Mouse (Mus musculus) ES-Bruce4 (cell line): ENCODE results near the gene Ush1c. TPM values are rescaled to one million over a fixed set of nuclear protein-coding genes. Genes with fewer than 3 reads are reported as not detected.

Experiments used
- H3K27ac ChIP-seq: 2 replicates; pipeline ENCODE4 v1.5.1; 2012; ENCODE audit warnings: low read length, inconsistent platforms; ENCODE audit not compliant: insufficient read depth
- H3K27me3 ChIP-seq: 2 replicates; pipeline ENCODE4 v1.6.1; 2012; ENCODE audit warnings: mild to moderate bottlenecking, low read length, inconsistent platforms; ENCODE audit not compliant: control insufficient read depth, poor library complexity, insufficient read depth, severe bottlenecking
- H3K36me3 ChIP-seq: 2 replicates; pipeline ENCODE4 v1.6.1; 2012; ENCODE audit warnings: inconsistent platforms, mild to moderate bottlenecking, low read length, moderate library complexity; ENCODE audit not compliant: control insufficient read depth, poor library complexity, insufficient read depth, severe bottlenecking
- H3K4me1 ChIP-seq: one replicate; pipeline ENCODE4 v1.8.1; 2011; ENCODE audit warnings: low read length; ENCODE audit not compliant: control insufficient read depth, insufficient read depth
- H3K4me3 ChIP-seq: 2 replicates; pipeline ENCODE4 v1.5.1; 2011; ENCODE audit warnings: low read depth, mild to moderate bottlenecking, low read length
- H3K9ac ChIP-seq: 2 replicates; pipeline ENCODE4 v1.6.1; 2012; ENCODE audit warnings: low read depth, mild to moderate bottlenecking, inconsistent platforms; ENCODE audit not compliant: poor library complexity, severe bottlenecking
- H3K9me3 ChIP-seq: replicated peaks from 2 replicates; pipeline ENCODE4 v1.6.1; 2012; ENCODE audit warnings: mild to moderate bottlenecking, low read length, inconsistent platforms; ENCODE audit not compliant: control insufficient read depth, poor library complexity, insufficient read depth, severe bottlenecking
- CTCF ChIP-seq: IDR thresholded peaks from one replicate; pipeline ENCODE4 v1.8.1; 2011; ENCODE audit warnings: low read depth, low read length
- EP300 ChIP-seq: IDR thresholded peaks from 2 replicates; pipeline ENCODE4 v1.6.1; 2011; ENCODE audit warnings: low read depth, low read length; ENCODE audit not compliant: insufficient read depth
- POLR2A ChIP-seq: IDR thresholded peaks from one replicate; pipeline ENCODE4 v1.8.1; 2011; ENCODE audit warnings: low read length; ENCODE audit not compliant: insufficient read depth
- polyA plus RNA-seq: library from polyadenylated mRNA; stranded (reverse); fragments of >200 nt; gene quantifications from 2 replicates; pipeline ENCODE4 v1.2.4, GENCODE M21; 2011; ENCODE audit warnings: low read depth; ENCODE audit not compliant: missing spikeins, insufficient read depth, insufficient read length

Gene Ush1c
- polyA plus RNA-seq, 1 experiment: 3.1 TPM

- H3K27ac ChIP-seq: no peak overlapping the region
- no peak overlapping the region for H3K4me3 ChIP-seq
Observed at GRCm38 (mm10) chr7:46157746-46158145, 80.6 kb downstream of the Ush1c start.

GRCm38 (mm10) chr7:46154498-46155488 lies 83.5 kb downstream of the Ush1c start:
- H3K9ac ChIP-seq: no peak overlapping the region
- no peak overlapping the region for H3K4me3 ChIP-seq
- H3K36me3 ChIP-seq: no peaks in the 10 kb centered on the region
- TF ChIP-seq EP300: no peak
- TF ChIP-seq POLR2A: no peak
- no peak for TF ChIP-seq CTCF
- no peaks in the 10 kb centered on the region for H3K4me1 ChIP-seq
- no peaks in the 10 kb centered on the region for H3K27me3 ChIP-seq
- H3K9me3 ChIP-seq: no peaks in the 10 kb centered on the region
- no peak overlapping the region for H3K27ac ChIP-seq

More at GRCm38 (mm10) chr7:46157746-46158145, 80.6 kb downstream of the Ush1c start:
- H3K36me3 ChIP-seq: no peaks in the 10 kb centered on the region
- H3K9me3 ChIP-seq: no peaks in the 10 kb centered on the region
- H3K27me3 ChIP-seq: no peaks in the 10 kb centered on the region
- H3K4me1 ChIP-seq: no peaks in the 10 kb centered on the region
- TF ChIP-seq EP300 (no peak), CTCF (no peak)
- H3K9ac ChIP-seq: no peak overlapping the region

GRCm38 (mm10) chr7:46152819-46153351 lies 85.4 kb downstream of the Ush1c start:
- Histone ChIP-seq H3K4me3 (no peak overlapping the region), H3K9me3 (no peaks in the 10 kb centered on the region), H3K4me1 (no peaks in the 10 kb centered on the region), H3K27me3 (no peaks in the 10 kb centered on the region), H3K27ac (no peak overlapping the region), H3K9ac (no peak overlapping the region), H3K36me3 (no peaks in the 10 kb centered on the region)
- no peak for TF ChIP-seq POLR2A
- TF ChIP-seq CTCF: no peak
- TF ChIP-seq EP300: no peak

DNA sequence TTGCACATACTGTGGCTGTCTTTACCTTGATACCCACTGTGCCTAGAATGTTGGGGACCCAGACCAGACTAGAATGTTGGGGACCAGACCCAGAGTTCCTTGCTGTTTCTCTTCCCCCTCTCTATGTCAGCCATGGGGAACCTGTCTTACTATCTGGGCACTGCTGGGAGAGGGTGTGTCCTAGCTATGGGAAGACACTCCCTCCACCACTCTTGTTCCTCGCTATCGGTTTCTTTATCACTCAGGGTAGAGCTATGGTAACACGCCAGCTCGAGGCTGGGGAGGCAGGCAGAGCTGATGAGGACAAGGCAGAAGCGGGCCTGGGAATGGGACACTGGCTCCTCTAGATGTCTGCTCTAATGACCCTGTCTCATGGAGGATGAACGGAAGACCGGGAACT lies 90.9 kb downstream of the Ush1c start:
- no peaks in the 10 kb centered on the region for H3K36me3 ChIP-seq
- H3K27ac ChIP-seq: no peak overlapping the region
- H3K27me3 ChIP-seq: no peaks in the 10 kb centered on the region
- no peak for TF ChIP-seq POLR2A
- no peak for TF ChIP-seq EP300
- TF ChIP-seq CTCF: no peak
- H3K9ac ChIP-seq: no peak overlapping the region
- H3K4me3 ChIP-seq: no peak overlapping the region
- H3K4me1 ChIP-seq: no peaks in the 10 kb centered on the region
- H3K9me3 ChIP-seq: no peaks in the 10 kb centered on the region

DNA sequence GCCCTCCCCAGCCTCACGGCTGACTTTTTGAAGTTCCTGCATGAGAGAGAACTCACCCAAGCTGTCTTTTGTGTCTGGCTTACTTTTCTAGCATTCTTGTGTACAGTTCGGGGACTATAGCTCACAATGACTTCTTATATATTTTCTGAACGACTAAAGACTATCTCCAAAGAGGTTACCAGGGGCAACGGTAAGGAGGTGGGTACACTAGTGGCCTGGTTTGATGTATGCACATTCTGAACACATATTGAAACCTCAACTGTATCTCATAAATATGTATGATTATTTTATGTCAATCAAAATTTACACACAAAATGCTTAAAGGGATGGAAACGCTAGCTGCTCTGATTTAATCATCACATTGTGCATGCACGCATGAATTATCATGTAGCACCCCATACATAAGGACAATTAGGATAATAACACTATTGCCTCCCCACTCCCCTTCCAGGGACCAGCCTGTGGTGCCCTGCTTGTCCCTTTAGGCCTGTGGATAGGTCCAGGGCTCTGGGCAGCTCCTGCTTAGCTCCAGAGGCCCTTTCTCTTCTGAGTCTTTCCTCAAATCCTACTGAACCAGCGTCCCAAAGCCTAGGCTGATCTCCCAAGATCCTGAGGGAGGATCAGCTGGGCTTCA lies 91.5 kb downstream of the Ush1c start:
- no peak for TF ChIP-seq CTCF
- TF ChIP-seq EP300: no peak
- no peak for TF ChIP-seq POLR2A
- Histone ChIP-seq H3K27ac (no peak overlapping the region), H3K4me3 (no peak overlapping the region), H3K36me3 (no peaks in the 10 kb centered on the region), H3K9ac (no peak overlapping the region), H3K9me3 (no peaks in the 10 kb centered on the region), H3K27me3 (no peaks in the 10 kb centered on the region), H3K4me1 (no peaks in the 10 kb centered on the region)

Other genes starting within 250 kb of the Ush1c start
- not detected in 2 replicates for gene Abcc6, start 208.2 kb downstream of the Ush1c start, polyA plus RNA-seq
- 130 and 134 TPM in 2 replicates for gene Nomo1, start 204.8 kb downstream of the Ush1c start, polyA plus RNA-seq
- 1.0 and 1.5 TPM in 2 replicates for gene Kcnj11, start 137.7 kb downstream of the Ush1c start, polyA plus RNA-seq
- gene Abcc8, start 58.5 kb downstream of the Ush1c start, polyA plus RNA-seq: 1.6 and 4.2 TPM in 2 replicates
- gene Otog, start 2.5 kb upstream of the Ush1c start, polyA plus RNA-seq: 0.30 and 0.38 TPM in 2 replicates
- not detected in 2 replicates for gene Myod1, start 138.0 kb upstream of the Ush1c start, polyA plus RNA-seq
- gene Kcnc1, start 158.0 kb upstream of the Ush1c start, polyA plus RNA-seq: 0.07 TPM in 1 of 2 replicates, not detected in the other